Mouse (Mus musculus) heart, postnatal 14 days (tissue): ENCODE results near the gene Rnf208. TPM values are rescaled to one million over a fixed set of nuclear protein-coding genes. Genes with fewer than 3 reads are reported as not detected.
A peak's percentile ranks its signal among the peaks of the same experiment; 100 is the strongest.
"Not testable (repeated sequence)": the region's sequence is repeated elsewhere in the genome, so short reads cannot be mapped to it uniquely, and the experiment has no call there.

Source experiments
- DNase-seq, 2 experiments: peaks; one replicate each; pipeline ENCODE4 v3.0.0; 2021 to 2022
- intact Hi-C: fragments of 180-260 bp; cut with DNase I; formaldehyde crosslinking; loops from one replicate; pipeline ENCODE4 v1.15.1; 2025
- total RNA-seq, 2 experiments: library from RNA; stranded (reverse); gene quantifications; 2 replicates each; pipeline ENCODE4 v1.2.3; 2021

Rnf208 gene
- total RNA-seq, 2 experiments from 2014 or later = 0.41 to 0.63 TPM

DNA sequence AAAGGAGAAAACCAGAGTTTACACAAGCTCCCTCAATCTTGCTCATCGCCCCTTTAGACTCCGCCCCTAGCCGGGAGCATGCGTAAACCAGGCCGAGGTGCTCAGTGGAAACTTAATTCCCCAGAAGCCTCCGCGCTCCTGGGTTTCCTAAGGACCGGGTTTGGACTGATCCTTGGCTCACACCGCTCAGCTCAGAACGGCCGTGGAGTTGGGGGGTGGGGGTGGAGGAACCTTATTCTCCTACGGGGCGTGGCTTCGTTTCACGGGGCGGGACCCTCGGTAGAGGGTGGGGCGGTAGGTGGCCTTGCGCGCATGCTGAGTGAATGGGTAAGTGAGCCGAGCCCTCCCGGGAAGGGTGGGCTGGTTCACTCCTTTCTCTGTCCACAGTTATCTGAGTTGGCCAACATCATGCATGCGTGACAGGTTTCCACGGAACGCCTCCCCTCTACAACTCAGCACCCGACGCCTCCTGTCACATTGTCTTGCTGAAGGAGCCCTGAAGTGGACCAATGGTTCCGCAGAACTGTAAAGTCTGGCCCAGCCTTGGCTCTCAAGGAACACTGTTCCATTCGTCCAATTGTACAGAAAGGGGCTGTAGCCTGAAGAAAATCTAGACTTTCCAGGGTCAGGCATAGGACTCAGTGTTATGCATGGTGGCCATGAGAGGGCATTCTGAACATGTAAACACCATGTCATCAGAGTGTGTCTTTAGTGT lies 1.2 kb upstream of the Rnf208 start:
- DNase-seq = peak; percentile 43 to 66
- intact Hi-C loops = no loop called here

- no peak for DNase-seq
- intact Hi-C loops = no loop called here
These were observed 648 bp upstream of the Rnf208 start for GRCm38 (mm10) chr2:25241438-25241775.

- DNase-seq = no peak
- intact Hi-C loops = no loop called here
These were observed 1.3 kb downstream of the Rnf208 start for GRCm38 (mm10) chr2:25243342-25243741.

GRCm38 (mm10) chr2:25244144-25244543 lies 2.1 kb downstream of the Rnf208 start:
- no peak for DNase-seq
- intact Hi-C loops = no loop called here

- no peak for DNase-seq
- intact Hi-C loops = no loop called here
These were observed 4.4 kb downstream of the Rnf208 start, which contains the start of gene AL732309.1 for GRCm38 (mm10) chr2:25246183-25247072. AL732309.1 (minus strand) TSS chr2:25246863.

DNA sequence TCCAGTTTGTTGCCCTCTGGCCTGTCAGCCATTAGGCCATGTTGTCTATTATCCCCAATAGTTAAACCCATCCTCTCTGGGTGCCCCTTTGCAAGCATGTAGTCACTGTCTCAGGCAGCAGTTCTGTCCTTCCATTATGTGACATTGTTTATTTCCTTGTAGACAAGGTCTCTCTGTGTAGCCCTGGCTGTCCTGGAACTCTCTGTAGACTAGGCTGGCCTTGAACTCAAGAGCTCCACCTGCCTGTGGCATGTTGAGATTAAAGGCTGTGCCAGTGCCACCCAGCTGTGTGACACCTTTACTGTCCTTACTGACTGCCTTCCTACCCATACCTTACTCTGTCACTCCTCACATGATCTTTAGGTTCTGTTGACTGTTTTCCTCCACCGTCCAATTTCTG lies 10.3 kb downstream of the Rnf208 start:
- DNase-seq = no peak
- intact Hi-C loops = loop anchor here (2.0 to 5.0 kb wide), 2 partner anchors 24 to 155 kb away; partner anchors contain the start of gene Noxa1

DNA sequence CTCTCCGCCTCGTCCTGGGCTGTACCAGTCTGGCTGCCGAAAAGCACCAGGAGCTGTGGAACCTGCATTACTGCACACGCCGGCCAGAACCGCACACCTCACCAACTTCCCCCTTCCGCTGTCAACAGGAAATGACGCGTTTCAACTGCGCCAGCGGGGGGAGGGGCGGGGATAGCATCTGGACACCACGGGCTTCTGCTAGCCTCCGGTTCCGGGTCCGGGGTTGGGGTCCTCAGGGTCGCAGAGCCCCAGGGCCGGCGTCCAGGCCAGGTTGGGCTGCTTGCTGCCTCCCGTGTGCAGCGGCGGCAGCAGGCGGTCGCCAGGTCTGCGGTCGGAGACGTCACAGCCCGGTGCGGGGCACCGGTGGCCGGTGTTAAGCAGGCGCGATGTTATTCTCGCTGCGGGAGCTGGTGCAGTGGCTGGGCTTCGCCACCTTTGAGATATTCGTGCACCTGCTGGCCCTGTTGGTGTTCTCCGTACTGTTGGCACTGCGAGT lies 13.3 kb downstream of the Rnf208 start, which contains the start of gene Tmem203:
TSS of gene Tmem203 (plus strand) at position 156 of the 496 bp plus-strand sequence.
- intact Hi-C loops = loop anchor here (2.0 kb wide), 1 partner anchor 61 kb away; no protein-coding TSS in a partner anchor

DNA sequence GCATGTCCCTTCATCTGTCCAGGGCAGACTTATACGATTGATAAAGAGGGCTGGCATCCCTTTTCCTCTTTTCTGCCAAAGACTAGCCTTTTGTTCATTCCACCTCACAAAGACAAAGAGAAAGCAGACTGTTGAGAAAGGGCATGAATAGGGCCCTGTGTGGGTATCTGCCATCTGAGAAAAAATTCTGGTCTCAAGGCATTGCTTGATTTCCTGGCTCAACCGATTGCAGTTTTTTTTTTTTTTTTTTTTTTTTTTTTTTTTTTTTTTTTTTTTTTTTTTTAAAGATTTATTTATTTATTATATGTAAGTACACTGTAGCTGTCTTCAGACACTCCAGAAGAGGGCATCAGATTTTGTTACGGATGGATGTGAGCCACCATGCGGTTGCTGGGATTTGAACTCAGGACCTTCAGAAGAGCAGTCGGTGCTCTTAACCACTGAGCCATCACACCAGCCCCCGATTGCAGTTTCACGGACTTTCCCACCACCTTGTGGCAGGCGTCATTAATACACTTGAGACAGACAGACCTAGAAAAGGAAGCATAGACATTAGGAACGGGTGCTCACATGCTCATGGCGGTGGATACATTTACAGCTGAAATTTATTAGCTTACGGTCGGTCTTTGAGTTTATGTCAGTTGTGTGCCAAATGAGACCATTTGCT lies 14.5 kb downstream of the Rnf208 start:
- DNase-seq = peak; percentile 44 to 64
- intact Hi-C loops = not testable (repeated sequence)

More for the DNA sequence above, 13.3 kb downstream of the Rnf208 start, which contains the start of gene Tmem203:
- DNase-seq = peak; percentile 85 to 89

GRCm38 (mm10) chr2:25257250-25257649 lies 15.2 kb downstream of the Rnf208 start:
- DNase-seq, intact Hi-C loops: not testable (repeated sequence)

GRCm38 (mm10) chr2:25258887-25259286 lies 16.8 kb downstream of the Rnf208 start:
- DNase-seq = no peak
- intact Hi-C loops = no loop called here

DNA sequence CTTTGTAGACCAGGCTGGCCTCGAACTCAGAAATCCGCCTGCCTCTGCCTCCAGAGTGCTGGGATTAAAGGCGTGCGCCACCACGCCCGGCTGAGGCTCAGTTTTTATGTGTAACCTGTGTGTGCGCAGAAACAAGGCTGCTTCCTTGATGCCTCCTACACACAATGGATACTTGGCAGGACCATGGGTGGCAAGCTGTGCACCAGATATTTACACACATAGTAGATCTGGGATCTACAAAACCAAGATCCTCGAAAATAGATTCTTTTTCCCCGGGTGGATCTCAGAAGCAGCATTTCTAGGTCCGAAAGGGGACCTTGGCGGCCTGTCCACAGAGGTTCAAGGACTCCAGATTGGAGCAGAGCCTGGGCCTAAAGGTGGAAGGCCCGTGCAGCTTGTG lies 19.8 kb downstream of the Rnf208 start:
- intact Hi-C loops = no loop called here
- no peak for DNase-seq

GRCm38 (mm10) chr2:25262291-25262767 lies 20.3 kb downstream of the Rnf208 start, which contains the start of gene Tprn:
Tprn (plus strand) TSS chr2:25262618.
- DNase-seq = peak; percentile 92 to 93
- intact Hi-C loops = no loop called here

DNA sequence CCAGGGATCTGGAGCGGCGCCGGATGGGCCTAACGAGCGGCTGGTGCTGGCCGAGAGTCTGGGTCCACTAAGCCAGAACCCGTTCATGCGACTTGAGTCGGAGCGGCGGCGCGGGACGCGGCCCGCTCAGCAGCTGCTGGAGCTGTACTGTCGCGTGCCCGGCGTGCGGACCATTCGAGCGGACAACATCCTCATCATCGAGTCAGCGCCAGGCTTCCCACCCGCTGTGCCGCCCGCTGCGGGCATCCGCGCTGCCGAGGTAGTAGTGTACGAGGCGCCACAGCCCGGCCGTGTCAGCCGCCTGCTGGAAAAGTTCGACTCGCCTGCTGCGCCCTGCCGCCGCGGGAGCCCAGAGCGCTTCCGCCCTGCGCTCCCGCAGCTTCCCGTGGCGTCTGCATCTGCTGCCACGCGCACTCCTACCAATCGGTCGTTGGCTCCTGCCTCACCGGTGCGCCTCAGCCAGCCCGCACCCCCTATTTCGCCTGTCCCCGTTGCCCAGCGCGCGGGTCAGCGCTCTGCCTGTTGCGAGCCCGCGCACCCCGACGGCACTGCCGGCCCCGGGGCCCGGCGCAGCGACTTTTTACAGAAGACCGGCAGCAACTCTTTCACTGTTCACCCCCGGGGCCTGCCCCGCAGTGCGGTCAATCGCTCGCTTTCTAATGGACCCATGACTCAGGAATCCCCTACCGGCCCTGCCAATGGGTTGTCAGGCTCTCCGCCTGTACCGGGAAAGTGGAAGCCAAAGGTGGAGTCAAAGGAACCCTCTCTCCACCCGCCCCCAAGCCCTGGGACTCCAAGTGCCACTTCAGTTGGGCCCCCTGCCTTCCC lies 21.0 kb downstream of the Rnf208 start:
- intact Hi-C loops = no loop called here
- peak; percentile 33 to 46 for DNase-seq

DNA sequence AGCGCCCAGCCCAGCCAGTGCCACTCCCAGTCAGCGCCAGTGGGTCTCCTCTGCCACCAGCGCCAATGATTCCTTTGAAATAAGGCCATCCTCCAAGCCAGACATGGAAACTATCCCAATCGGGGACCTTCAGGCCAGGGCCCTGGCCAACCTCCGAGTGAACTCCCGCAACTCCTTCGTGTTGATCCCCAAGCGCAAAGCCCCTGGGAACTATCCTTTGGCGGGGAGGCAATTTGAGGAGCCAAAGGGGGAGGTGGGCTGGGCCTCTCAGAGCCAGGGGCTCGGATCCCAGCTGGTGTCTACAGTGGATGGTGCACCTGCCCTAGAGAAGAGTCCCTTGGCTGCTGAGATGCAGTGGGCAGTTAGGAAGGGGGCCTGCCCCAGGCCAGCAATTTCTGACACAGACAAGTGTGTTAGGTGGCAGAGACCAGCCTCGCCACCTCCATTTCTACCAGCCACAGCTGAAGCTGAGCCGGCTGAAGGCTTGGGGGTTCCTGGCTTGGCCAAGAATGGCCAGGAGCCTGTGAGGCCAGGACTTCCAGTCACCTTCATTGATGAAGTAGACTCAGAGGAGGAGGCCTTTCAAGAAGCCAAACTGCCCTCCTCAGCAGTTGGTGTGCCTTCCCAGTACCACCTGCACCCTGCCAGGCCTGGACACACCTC lies 21.7 kb downstream of the Rnf208 start:
- no peak for DNase-seq
- intact Hi-C loops = no loop called here

DNA sequence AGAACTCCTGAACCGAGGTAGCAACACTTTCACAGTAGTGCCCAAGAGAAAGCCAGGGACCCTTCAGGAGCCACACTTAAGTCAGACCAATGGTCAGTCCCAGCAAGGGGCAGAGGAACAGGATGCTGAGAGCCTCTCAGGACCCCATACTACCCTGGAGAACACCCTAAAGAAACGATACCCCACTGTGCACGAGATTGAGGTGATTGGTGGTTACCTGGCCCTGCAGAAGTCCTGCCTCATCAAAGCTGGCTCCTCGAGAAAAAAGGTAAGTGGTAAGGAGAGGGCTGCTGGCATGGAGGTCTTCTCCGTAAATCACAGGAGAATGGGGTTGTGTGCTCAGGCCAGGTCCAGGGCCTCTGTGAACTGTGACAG lies 22.2 kb downstream of the Rnf208 start:
- intact Hi-C loops = no loop called here

GRCm38 (mm10) chr2:25264851-25265250 lies 22.8 kb downstream of the Rnf208 start:
- intact Hi-C loops = no loop called here
- DNase-seq = no peak

More for the DNA sequence above, 22.2 kb downstream of the Rnf208 start:
- no peak for DNase-seq

GRCm38 (mm10) chr2:25265897-25266656 lies 24.0 kb downstream of the Rnf208 start:
- DNase-seq = peak in 1 of 2 experiments; percentile 42
- intact Hi-C loops = no loop called here

- intact Hi-C loops = no loop called here
- DNase-seq = peak; percentile 45 to 59
These were observed 24.7 kb downstream of the Rnf208 start for GRCm38 (mm10) chr2:25266720-25267119.
